Mouse (Mus musculus) liver, embryonic 14.5 days (tissue): ENCODE measurements around the gene Rnf39.

Experiments
- CTCF ChIP-seq: IDR thresholded peaks from 2 replicates; pipeline ENCODE4 v1.5.1; 2016; ENCODE audit warnings: antibody characterized with exemption, low read depth, control low read depth
- EP300 ChIP-seq: IDR thresholded peaks from 2 replicates; pipeline ENCODE4 v1.6.1; 2016; ENCODE audit warnings: antibody characterized with exemption, low read depth

GRCm38 (mm10) chr17:36957999-36958743, 15.5 kb downstream of the Rnf39 start, which contains the start of the genes Znrd1 and Znrd1as:
- no peak for TF ChIP-seq CTCF
- TF ChIP-seq EP300: peak; percentile 58
